Mouse (Mus musculus) CH12.LX (cell line): ENCODE data around the gene Epop.

Source experiments
- BHLHE40 ChIP-seq: IDR thresholded peaks from 2 replicates; pipeline ENCODE4 v1.6.1; 2011; ENCODE audit warnings: mild to moderate bottlenecking, low read depth, low read length, improper control_type of control experiment
- CHD1 ChIP-seq: IDR thresholded peaks from 2 replicates; pipeline ENCODE4 v1.6.1; 2012; ENCODE audit warnings: low read depth, low read length, improper control_type of control experiment, inconsistent platforms
- CTCF ChIP-seq, 2 experiments: IDR thresholded peaks in 1 of 2; conservative IDR thresholded peaks in 1 of 2; 2 replicates each; pipeline ENCODE4 v1.5.1; 2011 to 2012; ENCODE audit warnings: low read depth in 2 of 2, low read length in 2 of 2, improper control_type of control experiment in 1 of 2, inconsistent platforms in 1 of 2, mild to moderate bottlenecking in 1 of 2, moderate library complexity in 1 of 2
- POLR2A ChIP-seq: IDR thresholded peaks from 2 replicates; pipeline ENCODE4 v1.6.1; 2011; ENCODE audit warnings: low read depth, mild to moderate bottlenecking, improper control_type of control experiment, low read length
- TBP ChIP-seq: conservative IDR thresholded peaks from 2 replicates; pipeline ENCODE4 v1.6.1; 2011; ENCODE audit warnings: low read depth, low read length, improper control_type of control experiment
- ZC3H11A ChIP-seq: IDR thresholded peaks from 2 replicates; pipeline ENCODE4 v1.6.1; 2012; ENCODE audit warnings: low read depth, mild to moderate bottlenecking, inconsistent platforms, low read length, improper control_type of control experiment

GRCm38 (mm10) chr11:97664771-97665240, 35.3 kb upstream of the Epop start:
- no peak for TF ChIP-seq BHLHE40
- TF ChIP-seq TBP: no peak
- TF ChIP-seq CHD1: no peak
- peak in 1 of 2 experiments; percentile 56; a peak in 2 of 4 replicates for TF ChIP-seq CTCF (conservative IDR thresholded peaks at IDR 0.05 in 1 of 2, IDR thresholded peaks at IDR 0.05 in 1 of 2; ENCODE audit: low read depth in 2 of 2, low read length in 2 of 2)
- no peak for TF ChIP-seq ZC3H11A
- TF ChIP-seq POLR2A: no peak
